Mouse (Mus musculus): ENCODE data around the gene Abr. TPM values are rescaled to one million over a fixed set of nuclear protein-coding genes. Genes with fewer than 3 reads are reported as not detected.

Gene Abr
- polyA plus RNA-seq, 1 experiment from 2014 or later = 32.3 TPM

DNA sequence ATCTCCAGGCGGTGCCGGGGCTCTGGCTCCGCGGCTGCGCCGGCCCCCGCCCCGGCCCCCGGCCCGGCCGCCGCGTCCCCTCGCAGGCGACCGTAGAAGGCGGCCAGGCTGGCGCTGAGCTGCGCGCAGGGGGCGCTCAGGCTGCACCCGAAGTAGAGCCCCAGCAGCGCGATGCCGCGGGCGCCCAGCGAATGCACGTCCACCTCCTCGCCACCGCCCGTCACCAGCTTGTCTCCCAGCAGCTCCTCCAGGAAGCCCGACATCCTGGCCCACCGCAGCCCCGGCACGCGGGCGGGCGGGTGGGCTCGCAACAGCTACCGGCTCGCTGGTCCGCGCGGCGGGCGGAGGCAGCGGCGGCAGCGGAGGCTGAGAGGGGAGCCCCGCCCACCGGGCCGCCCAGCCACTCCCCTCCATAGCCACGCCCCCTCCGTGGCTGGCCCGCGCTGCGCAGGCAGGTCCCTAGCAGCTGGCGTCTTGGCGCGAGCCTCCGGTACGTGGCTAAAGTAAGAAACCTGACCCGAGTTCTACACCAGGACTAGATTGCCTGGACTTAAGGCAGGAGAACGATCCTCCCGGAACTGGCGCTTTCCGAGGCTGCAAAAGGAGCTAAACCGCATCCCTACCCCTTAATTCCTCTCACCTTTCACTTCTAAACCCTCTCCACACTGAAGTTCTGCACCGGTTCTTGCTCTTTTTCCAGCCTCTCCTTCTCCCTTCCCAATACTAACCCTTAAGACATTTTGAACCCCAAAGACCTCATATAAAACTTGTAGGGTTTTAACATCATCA, 223.1 kb downstream of the Abr start, which contains the start of gene Nxn:
Nxn (minus strand) TSS at position 343 of the 789 bp plus-strand sequence.
- peak; percentile 85 for ATAC-seq (replicated peaks; ENCODE audit: insufficient number of reproducible peaks, low FRiP score, low TSS enrichment, low read depth)
- H3K4me1 ChIP-seq (ENCODE audit: control insufficient read depth, insufficient read depth, low read length) = no peaks in the 10 kb centered on the region
- peak; percentile 92 for DNase-seq (ENCODE audit: low spot score)
- peak within 1 kb of the TSS; percentile 57 for H3K4me2 ChIP-seq (ENCODE audit: low read depth, low read length)
- WGBS = under 1% methylated on average over 61 of the region's 70 CpGs
- H3K9ac ChIP-seq (replicated peaks; ENCODE audit: low read length) = peak within 1 kb of the TSS; percentile 86
- H3K27ac ChIP-seq (replicated peaks; ENCODE audit: low read depth, low read length) = peak within 1 kb of the TSS; percentile 74
- peak within 1 kb of the TSS; percentile 87 for H3K4me3 ChIP-seq (ENCODE audit: low read depth, low read length)
- H3K9me3 ChIP-seq (replicated peaks; ENCODE audit: control insufficient read depth, low read length) = no peaks in the 10 kb centered on the region
- no peaks in the 10 kb centered on the region for H3K36me3 ChIP-seq (replicated peaks; ENCODE audit: control insufficient read depth, insufficient read depth, low read depth, low read length)
- H3K27me3 ChIP-seq (ENCODE audit: control insufficient read depth, insufficient read depth, low read length) = no peaks in the 10 kb centered on the region

DNA sequence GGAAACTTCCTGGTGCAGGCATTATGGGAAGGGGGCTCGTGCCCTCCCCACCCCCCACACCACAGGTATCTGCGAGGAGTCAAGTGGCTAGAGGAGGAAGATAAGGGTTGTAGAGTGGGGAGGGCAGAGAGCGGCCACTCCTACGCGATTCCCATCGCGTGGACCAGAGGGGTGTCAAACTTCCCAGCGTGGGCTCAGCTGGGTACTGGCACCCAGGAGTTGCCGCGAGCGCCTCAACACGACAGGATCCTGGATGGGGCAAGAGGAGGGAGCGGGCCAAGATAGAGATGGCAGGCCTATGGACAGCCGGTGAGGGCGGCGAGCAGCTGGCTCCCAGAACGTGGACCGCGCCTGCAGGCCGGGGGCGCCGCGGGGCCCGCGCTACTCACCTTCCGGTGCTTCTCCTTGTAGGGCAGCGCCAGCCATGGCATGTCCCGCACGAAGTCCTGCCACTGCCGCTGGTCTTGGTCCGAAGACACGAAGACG, 223.8 kb downstream of the Abr start:
- ATAC-seq (replicated peaks; ENCODE audit: insufficient number of reproducible peaks, low FRiP score, low TSS enrichment, low read depth) (peak; percentile 76), DNase-seq (ENCODE audit: low spot score) (no peak)
- peak overlapping the region; percentile 57 for H3K4me2 ChIP-seq (ENCODE audit: low read depth, low read length)
- under 1% methylated on average over 33 of the region's 33 CpGs for WGBS
- peak overlapping the region; percentile 86 for H3K9ac ChIP-seq (replicated peaks; ENCODE audit: low read length)
- peak overlapping the region; percentile 74 for H3K27ac ChIP-seq (replicated peaks; ENCODE audit: low read depth, low read length)
- H3K9me3 ChIP-seq (replicated peaks; ENCODE audit: control insufficient read depth, low read length) = no peaks in the 10 kb centered on the region
- H3K27me3 ChIP-seq (ENCODE audit: control insufficient read depth, insufficient read depth, low read length) = no peaks in the 10 kb centered on the region
- no peaks in the 10 kb centered on the region for H3K4me1 ChIP-seq (ENCODE audit: control insufficient read depth, insufficient read depth, low read length)
- no peaks in the 10 kb centered on the region for H3K36me3 ChIP-seq (replicated peaks; ENCODE audit: control insufficient read depth, insufficient read depth, low read depth, low read length)
- H3K4me3 ChIP-seq (ENCODE audit: low read depth, low read length) = peak overlapping the region; percentile 87

- no peaks in the 10 kb centered on the region for H3K36me3 ChIP-seq (replicated peaks; ENCODE audit: control insufficient read depth, insufficient read depth, low read depth, low read length)
- under 1% methylated on average over 26 of the region's 26 CpGs for WGBS
- H3K4me3 ChIP-seq (ENCODE audit: low read depth, low read length) = peak overlapping the region; percentile 87
- peak overlapping the region; percentile 86 for H3K9ac ChIP-seq (replicated peaks; ENCODE audit: low read length)
- no peaks in the 10 kb centered on the region for H3K9me3 ChIP-seq (replicated peaks; ENCODE audit: control insufficient read depth, low read length)
- DNase-seq (ENCODE audit: low spot score) = peak; percentile 68
- no peaks in the 10 kb centered on the region for H3K27me3 ChIP-seq (ENCODE audit: control insufficient read depth, insufficient read depth, low read length)
- peak overlapping the region; percentile 49; the same call in 1 of the 2 replicates for H3K27ac ChIP-seq (replicated peaks; ENCODE audit: low read depth, low read length)
- H3K4me1 ChIP-seq (ENCODE audit: control insufficient read depth, insufficient read depth, low read length) = no peaks in the 10 kb centered on the region
- no peak; the same call in 1 of the 2 replicates for ATAC-seq (replicated peaks; ENCODE audit: insufficient number of reproducible peaks, low FRiP score, low TSS enrichment, low read depth)
- peak overlapping the region; percentile 57 for H3K4me2 ChIP-seq (ENCODE audit: low read depth, low read length)
Measured at GRCm38 (mm10) chr11:76397650-76398311, 224.3 kb downstream of the Abr start.

DNA sequence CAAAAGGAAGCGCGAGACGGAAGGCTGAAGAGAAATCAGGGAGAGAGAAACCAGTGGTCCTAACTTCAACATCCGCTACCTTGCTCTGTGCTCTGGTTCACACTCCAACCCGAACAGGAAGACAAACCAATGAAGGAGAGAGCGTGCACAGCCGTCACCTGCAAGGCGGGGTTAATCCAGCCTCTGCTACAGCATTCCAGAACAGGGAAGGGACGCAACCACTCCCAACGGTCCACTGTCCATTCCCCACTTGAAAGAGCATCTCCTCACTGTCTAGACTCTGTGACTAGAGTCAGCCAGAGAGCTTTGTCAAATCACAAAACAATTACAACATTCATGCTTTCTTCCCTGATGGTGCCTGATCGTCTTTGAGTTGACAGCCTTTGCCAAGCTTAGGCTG, 229.1 kb downstream of the Abr start:
- no peaks in the 10 kb centered on the region for H3K36me3 ChIP-seq (replicated peaks; ENCODE audit: control insufficient read depth, insufficient read depth, low read depth, low read length)
- no peak overlapping the region for H3K4me2 ChIP-seq (ENCODE audit: low read depth, low read length)
- no peaks in the 10 kb centered on the region for H3K9me3 ChIP-seq (replicated peaks; ENCODE audit: control insufficient read depth, low read length)
- DNase-seq (ENCODE audit: low spot score) = no peak
- H3K4me3 ChIP-seq (ENCODE audit: low read depth, low read length) = no peak overlapping the region
- H3K27me3 ChIP-seq (ENCODE audit: control insufficient read depth, insufficient read depth, low read length) = no peaks in the 10 kb centered on the region
- no peak overlapping the region for H3K27ac ChIP-seq (replicated peaks; ENCODE audit: low read depth, low read length)
- H3K4me1 ChIP-seq (ENCODE audit: control insufficient read depth, insufficient read depth, low read length) = no peaks in the 10 kb centered on the region
- ATAC-seq (replicated peaks; ENCODE audit: insufficient number of reproducible peaks, low FRiP score, low TSS enrichment, low read depth) = no peak
- 91% methylated on average over 11 of the region's 11 CpGs for WGBS
- no peak overlapping the region for H3K9ac ChIP-seq (replicated peaks; ENCODE audit: low read length)

GRCm38 (mm10) chr11:76392532-76392931, 229.6 kb downstream of the Abr start:
- Histone ChIP-seq H3K9ac (replicated peaks; ENCODE audit: low read length) (no peak overlapping the region), H3K4me3 (ENCODE audit: low read depth, low read length) (no peak overlapping the region), H3K4me1 (ENCODE audit: control insufficient read depth, insufficient read depth, low read length) (no peaks in the 10 kb centered on the region), H3K4me2 (ENCODE audit: low read depth, low read length) (no peak overlapping the region), H3K36me3 (replicated peaks; ENCODE audit: control insufficient read depth, insufficient read depth, low read depth, low read length) (no peaks in the 10 kb centered on the region), H3K9me3 (replicated peaks; ENCODE audit: control insufficient read depth, low read length) (no peaks in the 10 kb centered on the region), H3K27me3 (ENCODE audit: control insufficient read depth, insufficient read depth, low read length) (no peaks in the 10 kb centered on the region), H3K27ac (replicated peaks; ENCODE audit: low read depth, low read length) (no peak overlapping the region)
- no peak for DNase-seq (ENCODE audit: low spot score)
- WGBS = 93% methylated on average over 7 of the region's 7 CpGs
- no peak for ATAC-seq (replicated peaks; ENCODE audit: insufficient number of reproducible peaks, low FRiP score, low TSS enrichment, low read depth)

- DNase-seq (ENCODE audit: low spot score) = peak; percentile 35
- H3K4me2 ChIP-seq (ENCODE audit: low read depth, low read length) = no peak overlapping the region
- ATAC-seq (replicated peaks; ENCODE audit: insufficient number of reproducible peaks, low FRiP score, low TSS enrichment, low read depth) = no peak
- H3K36me3 ChIP-seq (replicated peaks; ENCODE audit: control insufficient read depth, insufficient read depth, low read depth, low read length) = no peaks in the 10 kb centered on the region
- no peaks in the 10 kb centered on the region for H3K27me3 ChIP-seq (ENCODE audit: control insufficient read depth, insufficient read depth, low read length)
- peaks cover 5% of the 10 kb centered on the region; the same call in 1 of the 2 replicates for H3K4me1 ChIP-seq (ENCODE audit: control insufficient read depth, insufficient read depth, low read length)
- no peak overlapping the region for H3K9ac ChIP-seq (replicated peaks; ENCODE audit: low read length)
- H3K27ac ChIP-seq (replicated peaks; ENCODE audit: low read depth, low read length) = no peak overlapping the region
- H3K4me3 ChIP-seq (ENCODE audit: low read depth, low read length) = no peak overlapping the region
- H3K9me3 ChIP-seq (replicated peaks; ENCODE audit: control insufficient read depth, low read length) = no peaks in the 10 kb centered on the region
- 32% methylated on average over 7 of the region's 7 CpGs for WGBS
Measured at GRCm38 (mm10) chr11:76388711-76389110, 233.4 kb downstream of the Abr start.

DNA sequence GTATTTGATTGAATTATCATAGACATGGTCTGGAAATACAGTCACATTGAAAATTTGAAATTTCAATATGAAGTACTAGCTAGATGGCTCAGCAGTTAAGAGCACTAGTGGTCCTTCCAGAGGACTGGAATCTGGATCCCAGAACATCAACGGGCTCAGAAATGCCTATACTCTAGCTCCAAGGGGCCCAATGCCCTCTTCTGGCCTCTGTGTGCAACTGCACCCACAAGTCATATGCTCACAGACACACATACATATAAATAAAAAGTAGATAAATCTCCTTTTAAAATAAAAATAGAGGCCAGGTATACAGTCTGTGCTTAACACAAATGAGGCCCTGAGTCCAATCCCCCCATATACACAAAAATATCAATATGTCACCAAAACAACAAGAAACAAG, 235.0 kb downstream of the Abr start:
- Histone ChIP-seq H3K27ac (replicated peaks; ENCODE audit: low read depth, low read length) (no peak overlapping the region), H3K9ac (replicated peaks; ENCODE audit: low read length) (no peak overlapping the region), H3K9me3 (replicated peaks; ENCODE audit: control insufficient read depth, low read length) (no peaks in the 10 kb centered on the region), H3K4me3 (ENCODE audit: low read depth, low read length) (no peak overlapping the region), H3K4me1 (ENCODE audit: control insufficient read depth, insufficient read depth, low read length) (peaks cover 5% of the 10 kb centered on the region), H3K4me2 (ENCODE audit: low read depth, low read length) (no peak overlapping the region), H3K36me3 (replicated peaks; ENCODE audit: control insufficient read depth, insufficient read depth, low read depth, low read length) (no peaks in the 10 kb centered on the region), H3K27me3 (ENCODE audit: control insufficient read depth, insufficient read depth, low read length) (no peaks in the 10 kb centered on the region)
- WGBS = 85% methylated on average over 1 of the region's 1 CpGs
- DNase-seq (ENCODE audit: low spot score) (no peak), ATAC-seq (replicated peaks; ENCODE audit: insufficient number of reproducible peaks, low FRiP score, low TSS enrichment, low read depth) (no peak)

DNA sequence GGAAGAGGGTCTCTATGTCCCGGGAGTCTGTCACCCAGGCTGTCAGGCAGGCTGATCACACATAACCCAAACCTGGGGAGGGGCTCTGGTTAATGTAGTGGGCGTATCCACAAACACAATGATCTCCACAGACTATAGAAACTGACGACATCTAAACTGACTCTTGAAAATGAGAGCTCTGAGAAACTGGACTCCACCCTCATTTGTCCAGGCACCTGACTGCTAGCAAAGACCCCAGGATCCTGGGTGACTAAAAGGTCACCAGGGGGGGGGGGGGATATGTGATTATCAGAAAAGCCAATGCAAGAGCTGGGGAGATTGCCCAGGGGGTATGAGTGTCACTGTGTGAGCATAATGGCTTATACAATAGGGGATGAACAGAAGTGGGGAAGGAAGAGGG, 236.4 kb downstream of the Abr start:
- Histone ChIP-seq H3K9me3 (replicated peaks; ENCODE audit: control insufficient read depth, low read length) (no peaks in the 10 kb centered on the region), H3K4me3 (ENCODE audit: low read depth, low read length) (no peak overlapping the region), H3K4me1 (ENCODE audit: control insufficient read depth, insufficient read depth, low read length) (peaks cover 5% of the 10 kb centered on the region), H3K9ac (replicated peaks; ENCODE audit: low read length) (no peak overlapping the region), H3K36me3 (replicated peaks; ENCODE audit: control insufficient read depth, insufficient read depth, low read depth, low read length) (no peaks in the 10 kb centered on the region), H3K27ac (replicated peaks; ENCODE audit: low read depth, low read length) (no peak overlapping the region), H3K27me3 (ENCODE audit: control insufficient read depth, insufficient read depth, low read length) (no peaks in the 10 kb centered on the region), H3K4me2 (ENCODE audit: low read depth, low read length) (no peak overlapping the region)
- 44% methylated on average over 3 of the region's 3 CpGs for WGBS
- ATAC-seq (replicated peaks; ENCODE audit: insufficient number of reproducible peaks, low FRiP score, low TSS enrichment, low read depth) (no peak), DNase-seq (ENCODE audit: low spot score) (no peak)

Data from embryonic facial prominence, embryonic 11.5 days (tissue).